Mouse (Mus musculus): Measurements from ENCODE around the gene Psenen.

Gene Psenen

DNA sequence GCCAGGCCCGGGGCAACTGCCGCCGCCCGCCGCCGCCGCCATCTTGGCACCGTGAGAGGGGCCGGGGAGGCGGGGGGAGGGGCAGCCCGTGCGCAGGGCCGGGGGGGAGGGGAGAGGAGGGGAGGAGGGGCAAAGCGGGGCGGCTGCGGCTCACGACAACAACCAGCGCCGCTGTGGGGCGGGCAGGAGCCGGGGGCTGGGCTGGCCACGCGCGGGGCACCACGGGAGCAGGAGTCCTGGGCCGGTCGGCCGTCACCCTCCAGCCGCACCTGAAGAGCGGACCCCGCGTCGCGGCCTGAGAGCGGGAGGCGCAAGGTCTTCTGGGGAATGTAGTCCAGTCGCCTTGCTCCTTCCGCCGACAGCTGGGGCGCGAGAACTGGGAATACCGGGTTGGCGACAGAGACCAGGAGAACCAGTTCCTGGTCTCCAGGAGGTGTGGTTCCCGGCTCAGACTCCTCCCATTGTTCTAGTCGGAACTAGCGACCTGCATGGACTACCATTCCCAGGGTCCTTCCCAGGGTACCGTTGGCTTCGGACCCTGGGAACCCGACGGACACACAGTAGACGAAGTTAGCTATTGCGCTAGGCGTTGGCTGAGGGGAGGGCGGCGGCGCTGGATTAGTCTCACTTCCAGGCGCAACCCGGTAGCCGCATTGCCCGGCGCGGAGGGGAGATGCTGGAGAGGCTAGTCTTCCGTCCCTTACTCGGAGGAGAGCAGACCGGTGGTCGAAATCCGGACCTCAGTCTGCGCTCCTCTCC is 25.4 kb upstream of the Psenen start, which contains the start of gene Kmt2b:
Gene Kmt2b, minus strand, starts transcription at position 51 of the 759 bp plus-strand sequence.
- peak; percentile 95 to 97 for DNase-seq

DNA sequence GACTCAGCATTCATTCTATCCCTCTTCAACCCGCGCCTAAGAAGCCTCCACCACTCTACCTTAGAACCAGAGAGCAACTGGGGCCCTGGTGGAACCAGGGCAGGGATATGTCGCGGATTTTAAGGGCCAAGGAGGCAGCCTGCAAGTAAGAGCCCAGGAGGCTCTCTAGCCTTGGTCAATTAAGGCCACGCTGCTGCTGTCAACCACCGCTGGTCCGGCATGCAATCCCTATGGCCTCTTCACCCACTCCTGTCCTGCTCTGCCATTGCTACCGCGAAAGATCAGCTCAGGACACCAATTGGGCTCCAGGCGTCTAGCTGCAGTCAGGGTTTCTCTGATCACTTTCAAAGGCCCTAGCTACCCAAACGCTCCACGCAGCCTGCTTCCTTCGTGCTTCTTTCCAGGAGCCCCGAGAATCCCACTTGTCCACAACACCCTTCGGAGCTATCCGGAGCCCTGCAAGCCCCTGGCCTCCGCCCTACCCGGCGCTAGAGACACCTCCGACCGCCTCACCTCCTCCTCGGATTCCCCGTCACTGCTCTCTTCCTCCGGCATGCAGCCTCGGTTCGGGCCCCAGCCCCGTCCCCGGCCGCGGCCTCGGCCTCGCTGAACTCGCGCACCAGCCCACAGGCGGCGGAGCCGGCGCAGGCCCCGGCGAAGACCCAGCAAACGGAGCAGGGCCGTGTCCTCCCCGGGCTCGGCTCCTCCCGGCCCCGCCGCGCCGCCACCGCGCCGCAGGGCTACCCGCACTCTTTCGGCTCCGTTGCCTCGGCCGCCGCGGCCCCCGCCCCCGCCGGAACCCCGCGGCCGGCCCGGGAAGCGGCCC is 24.6 kb upstream of the Psenen start:
- peak; percentile 67 to 74 for DNase-seq

DNA sequence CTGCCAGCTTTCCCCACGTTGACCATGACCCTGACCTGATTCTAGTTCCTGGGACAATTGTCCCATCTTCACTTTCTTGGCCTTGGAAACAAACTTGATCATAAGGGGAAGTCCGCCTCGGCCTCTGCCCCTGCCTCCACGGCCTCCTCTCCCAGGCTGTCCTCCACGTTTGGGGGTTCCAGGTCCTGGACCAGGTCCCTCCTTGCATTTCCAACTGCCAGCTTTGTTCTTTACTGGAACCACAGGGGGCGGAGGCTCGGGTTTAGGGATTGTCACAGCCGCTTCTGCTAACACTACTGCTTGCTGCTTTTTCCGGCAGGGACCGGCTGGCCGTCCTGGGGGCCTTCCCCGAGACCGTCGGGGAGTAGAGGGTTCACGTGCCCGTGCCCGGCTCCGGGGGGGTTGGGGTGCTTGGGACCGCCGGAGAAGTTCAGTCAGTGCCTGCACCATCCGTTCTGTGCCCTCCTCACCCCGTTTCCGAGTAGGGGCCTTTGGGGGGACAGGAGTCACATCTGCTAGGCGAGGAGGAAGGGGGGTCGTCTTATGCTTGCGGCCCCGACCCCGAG is 23.1 kb upstream of the Psenen start:
- peak in 1 of 2 experiments; percentile 40 for DNase-seq

DNA sequence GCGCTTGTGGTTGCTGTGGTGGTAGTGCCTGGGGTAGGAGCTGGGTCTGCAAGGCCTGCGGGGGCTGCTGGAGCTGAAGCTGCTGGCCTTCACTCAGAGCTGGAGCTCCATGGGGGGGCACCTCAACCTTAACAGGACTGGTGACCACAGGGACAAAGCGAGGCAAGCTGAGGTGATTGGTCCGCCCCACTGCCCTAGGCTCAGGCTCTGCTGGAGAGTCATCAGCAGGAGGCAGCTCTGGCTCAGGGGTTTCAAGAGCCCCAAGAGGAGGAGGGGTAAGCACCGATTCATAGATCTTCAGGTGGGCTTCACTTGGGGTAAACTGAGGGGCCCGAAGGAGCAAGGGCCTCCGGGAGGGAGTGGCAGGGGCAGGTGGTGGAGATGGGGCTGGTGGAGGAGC is 21.7 kb upstream of the Psenen start:
- no peak for DNase-seq

DNA sequence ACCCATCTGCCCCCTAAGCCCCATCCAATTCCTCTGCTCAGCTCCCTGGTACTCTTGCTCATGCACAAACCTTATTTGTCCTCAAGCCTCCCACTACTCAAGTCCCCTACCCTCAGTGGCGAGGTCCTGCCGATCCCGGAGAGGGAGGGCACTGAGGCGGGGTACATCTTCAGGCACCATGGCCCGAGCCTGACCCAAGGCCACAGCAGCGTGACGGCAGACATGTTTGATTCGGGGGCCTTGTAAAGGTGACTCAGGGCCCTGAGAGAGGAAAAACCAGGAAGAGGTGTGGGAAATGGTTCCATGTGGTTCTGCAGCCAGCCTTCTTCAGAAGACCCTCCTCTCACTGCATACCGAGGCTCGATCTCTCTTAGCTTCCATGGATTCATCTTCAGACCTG is 20.9 kb upstream of the Psenen start:
- DNase-seq, result no peak

DNA sequence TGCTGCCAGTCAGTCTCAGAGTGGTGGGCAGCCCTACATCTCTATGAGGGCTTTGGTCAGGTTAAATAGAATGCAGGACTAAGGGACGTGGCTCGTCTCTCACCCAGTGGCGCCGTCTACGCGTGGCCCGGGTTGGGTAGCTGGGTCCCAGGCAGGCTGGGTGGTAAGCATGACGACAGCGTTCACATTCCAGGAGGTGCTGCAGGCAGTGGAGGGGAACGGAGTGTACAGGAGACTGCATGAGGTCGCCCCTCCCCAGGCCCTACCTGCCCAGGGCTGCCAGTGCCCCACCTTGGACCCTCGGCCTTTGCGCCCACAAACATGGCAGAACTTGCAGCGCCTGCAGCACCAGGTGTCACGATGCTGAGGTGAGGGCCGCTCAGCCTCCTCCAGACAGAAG is 18.1 kb upstream of the Psenen start:
- peak in 1 of 2 experiments; percentile 10 for DNase-seq

DNA sequence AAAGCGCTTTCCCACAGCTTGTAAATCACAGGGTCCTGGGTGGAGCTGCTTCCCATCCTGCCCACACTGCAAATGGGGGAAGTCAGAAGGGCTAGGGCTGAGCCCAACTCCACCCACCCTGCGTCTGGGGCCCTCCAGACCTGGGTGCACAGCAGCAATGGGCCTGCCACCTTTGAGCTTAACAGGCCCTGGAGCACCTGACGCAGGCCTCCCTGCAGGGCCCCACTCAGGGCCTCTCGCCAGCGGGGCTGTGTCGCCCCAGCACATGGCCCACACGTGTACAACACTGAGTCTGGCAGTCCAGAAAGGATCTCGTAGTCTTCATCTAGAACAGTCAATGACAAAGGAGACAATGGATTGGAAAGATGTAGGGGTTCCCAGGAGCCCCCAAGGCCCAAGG is 16.5 kb upstream of the Psenen start:
- no peak for DNase-seq

DNA sequence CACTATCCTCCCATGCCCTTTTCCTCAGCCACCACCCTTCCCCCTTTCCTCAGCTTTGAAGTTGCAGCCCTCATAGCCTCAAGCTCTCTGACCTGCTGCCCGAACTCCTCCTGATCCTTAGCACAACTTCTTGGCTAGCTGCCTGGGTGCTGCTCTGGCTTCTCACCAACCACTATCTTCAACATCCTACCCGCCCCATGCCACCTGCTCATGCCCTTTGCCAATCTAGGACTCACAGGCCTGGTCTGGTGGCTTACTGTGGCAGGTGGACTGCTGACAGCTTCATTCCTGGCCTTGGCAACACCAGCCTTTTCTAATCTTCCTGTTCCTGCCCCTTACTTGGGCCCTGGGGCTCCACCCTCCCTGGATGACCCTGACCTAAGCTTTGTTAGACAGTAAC is 9.5 kb upstream of the Psenen start:
- DNase-seq, result peak; percentile 86 to 90

DNA sequence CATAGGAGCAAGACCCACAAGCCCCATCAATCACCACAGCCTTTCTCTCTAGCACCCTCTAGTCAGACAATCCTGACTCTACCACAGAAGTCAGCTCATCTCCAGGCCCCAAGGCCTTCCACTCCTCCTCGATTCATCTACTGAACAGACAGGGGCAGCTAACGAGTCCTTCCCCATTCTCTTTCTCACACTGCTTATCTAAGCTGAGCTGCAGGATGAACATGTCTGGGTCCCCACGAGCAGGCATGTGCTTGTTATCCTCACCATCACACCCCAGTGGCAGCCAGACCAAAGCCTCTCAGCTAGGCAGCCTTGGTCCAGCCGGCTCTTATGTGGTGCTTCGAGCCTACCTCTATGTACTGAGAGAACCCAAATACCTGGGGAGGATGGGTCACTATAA is 9.0 kb upstream of the Psenen start:
- DNase-seq, result no peak

DNA sequence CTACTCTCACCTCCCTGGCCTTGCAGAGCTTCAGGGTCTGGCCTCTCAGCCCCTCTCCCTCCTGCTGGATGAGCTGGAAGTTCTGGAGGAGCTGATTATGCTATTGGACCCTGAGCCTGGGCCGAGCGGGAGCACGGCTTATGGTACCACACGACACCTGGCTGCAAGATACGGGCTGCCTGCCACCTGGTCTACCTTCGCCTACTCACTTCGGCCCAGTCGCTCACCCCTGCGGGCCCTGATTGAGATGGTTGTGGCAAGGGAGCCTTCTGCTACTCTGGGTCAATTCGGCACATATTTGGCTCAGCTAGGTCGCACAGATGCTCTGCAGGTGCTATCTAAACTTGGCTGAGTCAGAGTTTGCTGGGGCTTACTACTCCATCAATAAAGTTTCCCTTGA is 4.1 kb upstream of the Psenen start:
- DNase-seq, result no peak

DNA sequence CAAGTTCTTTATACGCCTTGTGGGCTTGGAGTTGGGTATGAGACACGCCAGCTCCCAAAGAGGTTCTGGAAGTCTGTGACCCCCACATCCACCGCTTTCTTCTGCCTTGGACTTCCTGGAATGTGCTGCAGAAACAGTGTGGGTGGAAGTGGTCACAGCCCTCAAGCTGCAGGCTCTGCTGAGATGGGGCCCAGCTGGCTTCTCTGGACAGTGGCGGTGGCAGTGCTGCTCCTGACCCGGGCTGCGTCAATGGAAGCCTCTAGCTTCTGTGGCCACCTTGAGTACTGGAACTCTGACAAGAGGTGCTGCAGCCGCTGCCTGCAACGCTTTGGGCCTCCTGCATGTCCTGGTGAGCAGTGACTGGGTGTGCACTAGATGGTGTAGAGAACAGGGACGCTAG is 2.6 kb upstream of the Psenen start:
- no peak for DNase-seq

DNA sequence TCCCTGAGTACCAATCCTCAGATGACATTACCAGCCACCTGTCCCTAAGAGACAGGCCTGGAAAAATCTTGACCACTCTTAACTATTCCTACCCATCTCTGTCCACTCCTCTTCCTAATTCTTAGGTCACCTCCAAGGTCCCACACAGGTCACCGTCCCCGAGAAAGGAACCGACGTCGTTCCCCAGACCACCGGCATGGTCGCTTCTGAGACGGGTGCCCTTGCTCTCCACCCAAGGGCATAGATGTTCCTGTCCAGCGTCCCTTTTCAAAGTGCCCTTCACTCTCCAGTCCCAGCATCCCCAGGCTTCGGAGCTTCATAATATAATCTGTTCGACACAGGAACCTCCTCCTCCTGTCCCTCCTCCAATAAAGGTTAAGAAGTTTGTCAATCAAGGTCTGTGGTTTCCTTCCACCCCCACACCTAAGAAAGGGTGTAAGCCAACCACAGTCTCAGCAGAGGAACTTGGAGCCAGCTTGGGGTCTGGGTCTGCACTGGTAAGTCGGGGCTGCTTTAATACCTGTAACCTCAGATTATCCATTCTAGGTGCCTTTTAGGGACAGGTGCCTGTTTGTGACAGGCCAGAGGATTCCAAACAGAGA is 1.6 kb upstream of the Psenen start, which contains the start of gene Igflr1:
Gene Igflr1, plus strand, starts transcription at position 458 of the 602 bp plus-strand sequence.
- DNase-seq, result no peak

DNA sequence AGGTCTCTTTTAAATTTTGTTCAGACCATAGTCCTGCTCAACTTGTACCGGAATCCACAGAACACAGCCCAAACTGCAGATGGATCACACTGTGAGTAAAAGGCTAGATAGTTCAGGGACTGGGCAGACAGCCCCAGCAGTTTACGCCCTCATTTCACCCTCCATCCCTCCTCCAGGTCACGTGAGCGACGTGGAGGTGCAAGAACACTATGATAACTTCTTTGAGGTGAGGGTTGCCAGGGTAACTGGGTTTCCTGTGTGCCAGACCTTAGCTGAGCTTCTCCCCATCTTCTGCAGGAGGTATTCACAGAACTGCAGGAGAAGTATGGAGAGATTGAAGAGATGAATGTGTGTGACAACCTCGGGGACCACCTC is 466 bp upstream of the Psenen start:
- no peak for DNase-seq

DNA sequence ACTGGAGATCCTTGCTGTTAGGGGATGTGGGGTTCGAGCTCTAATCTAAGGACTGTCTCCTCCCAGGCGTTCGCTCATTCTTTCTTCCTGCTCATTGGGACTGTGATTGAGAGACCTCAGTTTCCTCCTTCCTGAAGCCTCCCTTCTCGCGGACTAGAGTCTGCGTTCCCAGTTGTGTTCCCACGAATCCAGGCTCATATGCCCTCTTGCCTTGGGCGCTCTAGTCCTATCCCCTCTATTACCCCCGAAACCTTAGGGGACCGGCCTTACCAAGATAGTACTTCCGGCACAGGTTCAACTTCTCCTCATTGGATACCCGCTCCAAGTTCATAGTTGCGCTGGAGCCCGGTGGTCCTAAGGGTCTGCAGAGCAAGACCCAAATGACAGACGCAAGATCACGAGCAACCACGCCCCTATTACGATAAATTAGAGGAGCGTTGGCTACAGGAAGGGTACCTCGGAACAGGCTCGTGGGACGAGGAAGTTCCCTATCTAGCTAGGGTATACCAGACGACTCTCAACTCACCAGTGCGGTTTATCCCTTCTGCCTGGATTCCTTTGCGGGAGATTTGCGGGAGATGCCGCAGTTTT is 806 bp downstream of the Psenen start:
- no peak for DNase-seq

DNA sequence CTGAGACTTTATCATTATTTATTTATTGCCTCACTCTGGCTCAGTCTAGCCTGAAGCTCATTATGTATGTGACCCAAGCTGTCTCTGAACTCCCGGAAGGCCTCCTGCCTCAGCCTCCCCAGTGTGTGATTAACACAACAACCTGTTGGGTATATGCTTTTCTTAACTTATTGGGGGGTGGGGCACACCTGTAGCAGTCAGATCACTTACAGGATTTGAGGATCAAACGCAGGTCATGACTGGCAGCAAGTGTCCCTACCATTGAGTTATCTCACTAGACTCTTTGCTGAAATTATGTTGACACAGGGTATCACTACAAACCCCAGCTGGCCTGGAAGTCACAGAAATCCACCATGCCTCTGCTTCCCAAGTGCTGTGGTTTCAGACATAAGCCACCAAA is 3.1 kb downstream of the Psenen start:
- DNase-seq, result no peak

DNA sequence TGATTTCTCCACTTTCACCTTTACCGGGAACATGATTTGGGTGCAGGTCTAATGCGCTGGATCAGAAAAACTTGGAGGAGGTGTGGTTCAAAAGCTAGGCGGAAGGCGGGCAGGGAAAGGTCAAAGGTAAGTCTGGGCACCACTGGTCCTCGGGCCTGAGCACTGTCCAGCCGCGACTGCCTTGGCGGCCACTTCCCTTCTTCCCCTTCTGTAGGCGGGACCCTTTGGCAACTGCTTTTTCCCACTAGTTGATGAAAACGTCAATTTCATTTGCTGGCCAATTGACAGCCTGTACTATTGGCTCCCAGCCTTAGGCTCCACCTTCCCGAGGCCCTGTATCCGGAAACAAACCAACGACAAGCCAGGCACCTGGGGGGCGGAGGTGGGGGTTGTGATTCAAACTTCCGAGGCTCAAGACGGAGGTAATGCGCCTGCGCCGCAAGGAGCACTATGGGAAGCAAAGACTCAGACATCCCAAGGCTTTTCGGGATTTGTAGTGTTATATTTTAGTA is 3.9 kb downstream of the Psenen start, which contains the start of gene Lin37:
Gene Lin37, minus strand, starts transcription at position 396 of the 512 bp plus-strand sequence.
- peak; percentile 99 for DNase-seq

DNA sequence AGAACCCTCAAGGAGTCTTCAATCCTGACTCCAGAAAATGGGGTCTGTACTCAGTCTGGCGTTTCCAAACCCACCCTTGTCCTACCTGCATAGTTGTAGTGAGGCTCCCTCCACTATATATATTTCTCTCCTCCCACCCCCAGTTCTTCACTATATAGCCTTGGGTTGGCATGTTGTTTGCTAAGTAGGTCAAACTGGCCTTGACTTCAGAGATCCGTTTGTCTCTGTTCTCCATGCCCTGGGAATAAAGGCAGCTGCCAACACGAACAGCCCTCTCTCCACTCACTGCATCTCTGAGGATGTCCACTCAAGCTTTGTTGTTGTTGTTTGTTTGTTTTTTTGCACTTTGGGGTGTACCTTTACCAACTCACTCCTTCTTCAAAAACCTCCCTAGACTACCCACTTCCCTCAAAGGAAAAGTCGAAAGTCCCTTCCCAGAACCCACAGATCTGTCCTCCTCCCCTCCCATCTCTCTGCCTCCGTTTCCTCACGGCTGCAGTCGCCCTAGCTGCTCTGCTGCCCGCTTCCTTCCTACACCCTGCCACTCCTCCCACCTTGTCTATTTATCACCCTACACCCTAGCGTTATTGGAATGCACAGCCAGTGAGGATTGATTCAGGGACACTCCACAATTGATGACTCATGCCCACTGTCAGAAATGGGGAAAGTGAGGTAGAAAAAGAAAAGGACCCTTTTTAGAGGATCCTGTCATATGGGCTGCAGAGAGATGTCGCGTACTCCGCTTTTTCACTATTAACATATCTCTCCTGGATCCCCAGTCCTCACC is 4.6 kb downstream of the Psenen start:
- DNase-seq, result no peak

DNA sequence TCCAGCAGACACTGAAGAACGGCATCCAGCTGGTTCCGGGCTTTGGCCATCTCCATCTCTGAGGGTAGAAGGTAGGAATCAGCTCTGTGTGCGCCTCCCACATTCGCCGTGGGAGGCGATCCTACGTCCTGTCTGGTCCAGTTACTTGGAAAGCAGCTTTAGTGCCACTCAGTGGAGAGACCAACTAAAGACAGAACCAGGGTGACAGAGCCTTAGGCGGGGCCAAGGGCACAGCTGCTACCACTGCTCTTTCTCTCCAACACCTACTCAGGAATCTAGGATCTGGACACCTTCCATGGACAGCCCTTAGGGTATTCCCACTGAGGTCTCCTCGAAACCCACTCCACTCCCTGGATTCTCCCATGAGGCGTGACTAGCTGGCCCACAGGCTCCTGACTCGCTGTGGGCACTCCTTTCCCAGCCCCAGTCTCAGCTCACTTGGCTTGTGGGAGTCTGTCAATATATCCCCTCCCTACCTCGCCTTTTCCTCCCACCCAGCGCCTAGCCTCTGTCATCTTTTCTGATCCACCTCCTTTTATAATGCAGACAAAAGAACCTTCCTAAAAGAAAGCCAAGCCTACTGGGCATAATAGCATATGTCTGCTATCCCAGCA is 5.4 kb downstream of the Psenen start:
- DNase-seq, result no peak

DNA sequence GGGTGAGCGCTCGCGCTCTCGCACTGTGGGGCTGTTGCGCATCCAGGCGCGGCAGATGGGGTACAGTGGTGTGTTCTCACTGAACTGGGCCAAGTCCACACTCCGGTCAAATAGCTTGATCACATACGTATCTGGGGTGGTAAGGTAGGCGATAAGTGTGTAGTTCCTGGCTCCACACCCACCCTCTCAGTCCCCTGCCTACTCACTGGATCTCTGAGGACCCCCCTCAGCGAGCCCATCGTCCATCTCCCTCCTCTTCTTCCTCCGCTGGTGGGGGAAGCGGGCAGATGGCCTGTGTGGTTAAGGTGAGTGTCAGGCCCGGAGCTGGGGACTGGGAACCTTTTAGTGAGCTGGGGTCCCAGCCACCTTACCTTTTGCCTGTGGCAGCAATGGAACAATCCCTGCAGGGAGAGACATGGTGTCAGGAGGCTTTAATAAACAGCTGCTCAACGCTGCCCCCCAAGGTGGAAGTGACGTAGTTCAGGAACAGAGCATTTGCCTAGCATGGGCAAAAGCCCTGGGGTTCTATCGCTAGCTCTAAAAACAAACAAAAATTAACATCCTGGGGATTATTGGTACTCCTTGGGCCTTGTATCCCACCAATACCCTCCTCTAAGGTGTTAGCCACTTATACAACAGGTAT is 6.4 kb downstream of the Psenen start:
- DNase-seq, result peak in 1 of 2 experiments; percentile 59

DNA sequence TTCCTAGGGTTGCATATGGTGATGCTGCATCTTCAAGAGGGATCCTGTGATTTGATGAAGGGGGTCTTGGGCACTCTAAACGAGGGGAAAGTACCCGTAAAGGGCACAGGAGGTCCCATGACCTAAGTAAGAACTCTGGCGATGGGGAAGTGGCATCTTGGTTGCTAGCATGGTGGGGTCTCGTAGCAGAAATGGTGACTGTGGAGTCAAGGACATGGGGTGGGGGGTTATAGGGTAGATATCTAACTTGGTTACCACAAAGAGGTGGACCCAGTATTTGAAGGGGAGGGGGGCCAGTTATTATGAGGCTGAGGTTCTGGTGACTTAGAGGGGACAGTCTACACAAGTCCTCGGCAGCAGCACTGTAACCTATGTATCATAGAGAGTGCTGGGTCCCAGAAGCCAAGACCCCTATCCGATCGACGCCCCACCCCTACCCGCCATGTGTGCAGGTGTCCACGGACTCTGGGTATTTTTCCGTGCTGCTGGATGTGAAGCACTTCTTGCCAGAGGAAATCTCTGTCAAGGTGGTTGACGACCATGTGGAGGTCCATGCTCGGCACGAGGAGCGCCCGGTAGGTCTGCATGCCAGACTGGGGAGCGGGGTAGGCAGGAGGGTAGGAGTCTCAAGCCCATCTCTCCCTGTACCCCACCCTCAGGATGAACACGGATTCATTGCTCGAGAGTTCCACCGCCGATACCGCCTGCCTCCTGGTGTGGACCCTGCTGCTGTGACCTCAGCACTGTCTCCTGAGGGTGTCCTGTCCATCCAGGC is 9.4 kb downstream of the Psenen start:
- no peak for DNase-seq

All from cerebellum, postnatal 14 days (tissue).